Mouse (Mus musculus) ES-E14 (cell line): Measurements from ENCODE around the gene Fcrl5. TPM values are rescaled to one million over a fixed set of nuclear protein-coding genes. Genes with fewer than 3 reads are reported as not detected.

Experiments used
- DNase-seq: peaks from one replicate; pipeline ENCODE4 v3.0.0-alpha.2; 2013; ENCODE audit warnings: low read depth, low spot score
- H3K27ac ChIP-seq: 2 replicates; pipeline ENCODE4 v1.5.1; 2012; ENCODE audit warnings: low read depth, mild to moderate bottlenecking, low read length, moderate library complexity, mixed read lengths; ENCODE audit not compliant: poor library complexity, insufficient read depth, severe bottlenecking
- H3K36me3 ChIP-seq: 2 replicates; pipeline ENCODE4 v1.6.1; 2012; ENCODE audit warnings: mild to moderate bottlenecking, low read length, moderate library complexity, mixed read lengths; ENCODE audit not compliant: control insufficient read depth, poor library complexity, insufficient read depth, severe bottlenecking
- H3K4me1 ChIP-seq, 2 experiments: fragments of 150-350 bp in 1 of 2; sonication (generic) in 1 of 2; 2 replicates each; pipeline ENCODE4 v1.6.1; 2012; ENCODE audit warnings: low read length in 2 of 2, mild to moderate bottlenecking in 1 of 2, mixed read lengths in 1 of 2; ENCODE audit not compliant: control insufficient read depth in 2 of 2, insufficient read depth in 2 of 2, poor library complexity in 1 of 2
- H3K4me3 ChIP-seq, 2 experiments: fragments of 150-350 bp in 1 of 2; sonication (generic) in 1 of 2; 2 replicates each; pipeline ENCODE4 v1.5.1; 2012; ENCODE audit warnings: low read length in 2 of 2, low read depth in 1 of 2, mild to moderate bottlenecking in 1 of 2, mixed read lengths in 1 of 2; ENCODE audit not compliant: insufficient read depth in 1 of 2, poor library complexity in 1 of 2, severe bottlenecking in 1 of 2
- H3K9ac ChIP-seq: 2 replicates; pipeline ENCODE4 v1.6.1; 2012; ENCODE audit warnings: low read depth, mild to moderate bottlenecking, low read length, mixed read lengths; ENCODE audit not compliant: poor library complexity, insufficient read depth, severe bottlenecking
- H3K9me3 ChIP-seq: fragments of 150-350 bp; sonication (generic); 2 replicates; pipeline ENCODE4 v1.6.1; 2012; ENCODE audit warnings: low read depth, mild to moderate bottlenecking, low read length; ENCODE audit not compliant: control insufficient read depth, insufficient read depth
- CHD2 ChIP-seq: IDR thresholded peaks from 2 replicates; pipeline ENCODE4 v1.6.1; 2014; ENCODE audit warnings: mild to moderate bottlenecking, low read depth, low read length, inconsistent platforms
- HCFC1 ChIP-seq: IDR thresholded peaks from 2 replicates; pipeline ENCODE4 v1.6.1; 2012; ENCODE audit warnings: low read length, inconsistent platforms, borderline replicate concordance; ENCODE audit not compliant: insufficient read depth
- MAFK ChIP-seq: IDR thresholded peaks from 2 replicates; pipeline ENCODE4 v1.6.1; 2014; ENCODE audit warnings: mild to moderate bottlenecking, low read depth, low read length, inconsistent platforms; ENCODE audit not compliant: insufficient read depth
- ZC3H11A ChIP-seq: IDR thresholded peaks from 2 replicates; pipeline ENCODE4 v1.6.1; 2012; ENCODE audit warnings: low read depth, mild to moderate bottlenecking, inconsistent platforms, low read length, borderline replicate concordance
- ZNF384 ChIP-seq: IDR thresholded peaks from 2 replicates; pipeline ENCODE4 v1.6.1; 2012; ENCODE audit warnings: low read depth, low read length, inconsistent platforms
- in situ Hi-C, 2 experiments: fragments of 600-800 bp; cut with MboI; formaldehyde crosslinking; loops; one replicate each; pipeline ENCODE4 v1.15.1; 2025; ENCODE audit warnings: low sequenced_read_pairs in 2 of 2, inconsistent platforms in 1 of 2; ENCODE audit not compliant: unreplicated experiment in 2 of 2
- total RNA-seq: library from RNA; depleted of rRNA; stranded (reverse); fragments of 300-350 nt; gene quantifications from 2 replicates; pipeline ENCODE4 v1.2.3, GENCODE M21; 2012

The Fcrl5 gene
- total RNA-seq, 1 experiment = 0.45 TPM

DNA sequence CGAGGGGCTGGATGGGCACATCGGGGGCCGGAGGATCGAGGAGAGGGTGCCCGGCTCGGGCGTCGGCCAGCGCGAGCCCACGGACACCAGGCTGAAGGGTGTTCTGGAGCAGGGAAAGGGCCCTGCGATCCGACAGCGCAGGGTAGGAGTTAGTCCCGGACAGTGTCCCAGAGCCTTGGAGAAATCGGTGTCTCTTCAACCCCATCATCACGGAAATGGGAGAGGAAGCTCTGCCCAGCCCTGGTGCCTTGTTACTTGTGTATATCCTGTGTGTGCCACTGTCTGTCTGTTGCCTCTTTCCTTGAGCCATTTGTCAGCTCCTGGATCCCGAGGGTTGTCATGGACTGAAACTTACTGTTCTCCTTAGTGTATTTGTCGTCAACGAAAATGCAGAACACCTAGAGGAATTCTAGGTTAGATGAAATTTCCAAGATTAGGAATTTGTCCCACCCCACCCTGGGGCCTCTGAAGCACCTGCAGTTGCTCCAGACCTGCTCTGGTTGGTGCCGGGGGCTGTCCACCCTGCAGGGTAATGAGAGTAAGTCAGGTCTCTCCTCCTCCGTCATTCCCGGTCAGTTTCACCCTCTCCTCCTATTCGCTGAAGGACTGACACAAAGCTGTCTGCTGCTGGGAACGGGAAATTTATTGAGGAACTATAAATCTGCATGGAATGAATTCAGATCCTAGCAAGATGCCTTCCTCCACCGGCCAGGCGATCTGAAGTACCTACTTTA, 90.4 kb downstream of the Fcrl5 start:
- DNase-seq = no peak
- Histone ChIP-seq H3K4me3 (peak overlapping the region; percentile 86 to 90), H3K9ac (peak overlapping the region; percentile 89), H3K36me3 (peaks cover 25% of the 10 kb centered on the region), H3K27ac (no peak overlapping the region), H3K9me3 (no peaks in the 10 kb centered on the region), H3K4me1 (peaks cover 0 to 2% of the 10 kb centered on the region in 2 experiments; a peak in 1 of 4 replicates)
- TF ChIP-seq MAFK (no peak), HCFC1 (no peak), CHD2 (no peak), ZC3H11A (no peak), ZNF384 (no peak)
- in situ Hi-C loops = no loop called here

DNA sequence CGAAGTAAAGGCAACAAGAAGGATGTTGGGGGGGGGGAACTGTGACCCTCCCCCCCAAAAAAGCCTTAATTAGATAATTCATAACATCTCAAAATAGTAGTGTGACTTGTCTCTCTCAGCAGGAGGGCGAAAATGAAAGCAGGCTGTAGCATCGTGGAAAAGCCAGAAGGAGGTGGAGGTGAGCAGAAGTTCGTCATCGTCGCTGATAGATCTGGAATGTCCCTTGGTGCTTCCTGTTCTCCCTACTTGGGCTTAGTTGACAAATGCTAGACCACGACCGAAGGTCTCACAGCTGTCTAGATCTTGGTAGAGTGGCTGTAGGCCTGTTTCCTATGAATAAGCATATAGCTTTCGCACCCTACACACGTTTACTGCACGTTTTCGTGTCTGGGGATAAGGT, 91.6 kb downstream of the Fcrl5 start:
- in situ Hi-C loops = no loop called here
- H3K4me1 ChIP-seq = peaks cover 0 to 2% of the 10 kb centered on the region in 2 experiments; a peak in 1 of 4 replicates
- H3K9me3 ChIP-seq = no peaks in the 10 kb centered on the region
- no peak overlapping the region for H3K27ac ChIP-seq
- H3K4me3 ChIP-seq = no peak overlapping the region
- DNase-seq = no peak
- TF ChIP-seq ZNF384 (no peak), MAFK (no peak), HCFC1 (no peak), ZC3H11A (no peak), CHD2 (no peak)
- no peak overlapping the region for H3K9ac ChIP-seq
- peaks cover 25% of the 10 kb centered on the region for H3K36me3 ChIP-seq

DNA sequence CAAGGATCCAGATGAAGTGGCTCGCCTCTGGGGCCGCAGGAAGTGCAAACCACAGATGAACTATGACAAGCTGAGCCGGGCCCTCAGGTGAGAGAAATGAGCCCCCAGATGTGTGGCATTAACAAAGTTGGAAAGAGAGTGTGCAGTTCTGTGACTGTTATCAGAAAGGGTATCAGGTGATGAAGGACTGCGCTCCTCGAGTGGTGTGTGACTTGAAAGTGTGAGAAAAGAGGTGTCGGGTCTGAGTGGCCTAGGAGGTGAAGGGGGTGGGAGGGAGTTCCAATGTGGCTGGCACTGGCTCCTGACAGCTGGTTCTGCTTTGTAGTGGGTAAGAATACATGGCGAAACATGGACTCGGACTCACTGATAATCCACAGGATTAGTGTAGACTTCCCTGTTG, 92.4 kb downstream of the Fcrl5 start:
- Histone ChIP-seq H3K9ac (no peak overlapping the region), H3K4me3 (no peak overlapping the region), H3K27ac (no peak overlapping the region), H3K36me3 (peaks cover 27% of the 10 kb centered on the region), H3K9me3 (no peaks in the 10 kb centered on the region), H3K4me1 (peaks cover 0 to 2% of the 10 kb centered on the region in 2 experiments; a peak in 1 of 4 replicates)
- in situ Hi-C loops = no loop called here
- TF ChIP-seq MAFK = no peak
- no peak for TF ChIP-seq ZNF384
- TF ChIP-seq CHD2 = no peak
- no peak for TF ChIP-seq HCFC1
- no peak for TF ChIP-seq ZC3H11A
- no peak for DNase-seq

- H3K9ac ChIP-seq = no peak overlapping the region
- DNase-seq = no peak
- H3K36me3 ChIP-seq = peaks cover 30% of the 10 kb centered on the region
- peaks cover 0 to 2% of the 10 kb centered on the region in 2 experiments; a peak in 1 of 4 replicates for H3K4me1 ChIP-seq
- in situ Hi-C loops = no loop called here
- no peaks in the 10 kb centered on the region for H3K9me3 ChIP-seq
- no peak overlapping the region for H3K4me3 ChIP-seq
- no peak overlapping the region for H3K27ac ChIP-seq
- TF ChIP-seq ZNF384 = no peak
- no peak for TF ChIP-seq MAFK
- TF ChIP-seq HCFC1 = no peak
- TF ChIP-seq CHD2 = no peak
- no peak for TF ChIP-seq ZC3H11A
Observed at GRCm38 (mm10) chr3:87528841-87529240, 93.3 kb downstream of the Fcrl5 start.

- TF ChIP-seq MAFK (no peak), HCFC1 (no peak), CHD2 (no peak), ZC3H11A (no peak), ZNF384 (no peak)
- peaks cover 0 to 2% of the 10 kb centered on the region in 2 experiments; a peak in 1 of 4 replicates for H3K4me1 ChIP-seq
- no peak overlapping the region for H3K4me3 ChIP-seq
- in situ Hi-C loops = no loop called here
- no peak overlapping the region for H3K9ac ChIP-seq
- DNase-seq = no peak
- H3K27ac ChIP-seq = no peak overlapping the region; the same call in 1 of the 2 replicates
- peaks cover 30% of the 10 kb centered on the region for H3K36me3 ChIP-seq
- no peaks in the 10 kb centered on the region for H3K9me3 ChIP-seq
Observed at GRCm38 (mm10) chr3:87529568-87529967, 94.0 kb downstream of the Fcrl5 start.
